Mouse (Mus musculus) frontal cortex, adult 2 months (tissue): ENCODE results near the gene Mthfd1. TPM values are rescaled to one million over a fixed set of nuclear protein-coding genes. Genes with fewer than 3 reads are reported as not detected.

Source experiments
- DNase-seq, 2 experiments: peaks; one replicate each; pipeline ENCODE4 v3.0.0; 2022; ENCODE audit warnings: low spot score in 1 of 2; ENCODE audit errors: extremely low spot score in 1 of 2
- polyA plus RNA-seq: library from polyadenylated mRNA; depleted of rRNA; stranded (reverse); fragments of >200 nt; gene quantifications from 2 replicates; pipeline ENCODE4 v1.2.3, GENCODE M21; 2012

Mthfd1 gene
- polyA plus RNA-seq, 1 experiment, result 34.3 TPM

- DNase-seq, result no peak
Measured at GRCm38 (mm10) chr12:76299361-76299906, 44.3 kb downstream of the Mthfd1 start.

GRCm38 (mm10) chr12:76300367-76300766 lies 45.3 kb downstream of the Mthfd1 start:
- DNase-seq, result peak in 1 of 2 experiments; percentile 52

GRCm38 (mm10) chr12:76303474-76303873 lies 48.4 kb downstream of the Mthfd1 start:
- DNase-seq, result no peak

- no peak for DNase-seq
Measured at GRCm38 (mm10) chr12:76304199-76304598, 49.1 kb downstream of the Mthfd1 start.

DNA sequence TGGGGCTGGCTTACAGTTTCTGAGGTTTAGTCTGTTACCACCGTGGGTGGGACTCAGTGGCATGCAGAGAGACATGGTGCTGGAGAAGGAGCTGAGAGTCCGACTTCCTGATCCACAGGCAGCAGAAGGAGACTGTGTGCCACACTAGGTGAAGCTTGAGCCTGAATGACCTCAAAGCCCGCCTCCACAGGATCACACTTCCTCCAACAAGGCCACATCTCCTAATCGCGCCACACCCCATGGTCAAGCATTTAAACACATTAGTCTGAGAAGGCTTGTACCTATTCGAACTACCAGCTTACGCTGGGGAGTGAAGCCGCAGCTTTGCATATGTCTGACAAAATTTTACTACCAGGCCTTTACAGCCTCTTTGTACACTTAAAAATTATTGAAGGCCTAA lies 50.0 kb downstream of the Mthfd1 start:
- no peak for DNase-seq

GRCm38 (mm10) chr12:76306852-76307561 lies 51.9 kb downstream of the Mthfd1 start:
- no peak for DNase-seq

DNA sequence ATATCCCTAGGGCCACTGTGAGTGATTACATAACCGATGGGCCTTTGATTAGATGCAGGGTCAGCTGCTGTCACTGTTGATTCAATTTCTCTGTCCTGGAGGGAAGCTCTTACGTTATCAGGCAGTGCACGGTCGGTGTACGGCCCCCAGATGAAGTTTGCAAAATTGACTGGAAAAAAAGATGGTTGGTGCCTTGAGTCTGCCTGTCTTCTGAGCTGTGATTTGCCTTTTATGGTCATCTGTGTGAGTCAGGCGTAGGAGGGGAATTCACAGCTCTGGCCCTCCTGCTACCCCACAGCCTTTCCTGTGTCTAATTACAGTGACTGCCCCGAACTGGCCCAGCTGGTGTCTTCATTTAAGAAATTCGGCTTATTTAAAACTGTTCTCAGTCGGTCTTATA lies 52.9 kb downstream of the Mthfd1 start:
- DNase-seq, result peak; percentile 66 to 76

GRCm38 (mm10) chr12:76308436-76308835 lies 53.3 kb downstream of the Mthfd1 start:
- no peak for DNase-seq

DNA sequence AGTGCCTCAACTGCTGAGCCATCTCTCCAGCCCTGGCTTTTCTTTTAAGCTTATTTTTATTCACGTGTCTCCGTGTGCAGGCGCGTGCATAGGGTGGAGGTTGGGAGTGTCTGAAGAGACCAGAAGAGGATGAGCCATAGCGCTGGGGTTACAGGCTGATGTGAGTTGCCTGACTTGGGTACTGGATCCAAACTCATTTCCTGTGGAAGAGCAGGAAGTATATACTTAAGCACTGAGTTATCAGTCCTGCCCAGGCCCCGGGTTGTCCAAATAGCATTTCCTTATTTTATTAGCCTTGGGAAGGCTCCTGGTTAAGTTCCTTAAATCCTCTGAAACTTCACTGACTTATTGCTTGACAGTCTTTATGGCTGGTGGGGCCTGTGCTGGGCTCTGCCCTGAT lies 54.9 kb downstream of the Mthfd1 start:
- DNase-seq, result no peak

GRCm38 (mm10) chr12:76310633-76311032 lies 55.5 kb downstream of the Mthfd1 start:
- no peak for DNase-seq

DNA sequence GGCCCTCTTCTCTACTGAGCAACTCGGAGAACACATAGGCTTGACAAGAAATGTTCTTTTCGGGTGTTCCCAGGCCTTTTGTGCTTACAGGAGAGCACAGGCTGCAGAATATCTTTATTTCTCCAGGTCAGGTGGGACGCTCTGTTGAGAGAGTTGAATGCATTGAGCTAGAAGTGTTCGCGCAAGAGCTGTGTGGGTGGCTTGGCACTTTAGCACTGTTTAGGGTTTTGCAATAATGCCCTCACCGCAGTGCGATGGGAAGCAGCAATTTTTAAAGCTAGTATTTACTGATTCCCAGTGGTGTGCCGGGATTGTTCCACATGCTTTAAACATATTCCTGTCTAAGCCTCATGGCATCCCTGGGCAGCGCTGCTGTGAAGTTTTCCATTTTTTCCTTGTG lies 56.1 kb downstream of the Mthfd1 start:
- DNase-seq, result no peak

GRCm38 (mm10) chr12:76311951-76312350 lies 56.9 kb downstream of the Mthfd1 start:
- DNase-seq, result no peak

- DNase-seq, result no peak
Measured at GRCm38 (mm10) chr12:76318282-76319212, 63.4 kb downstream of the Mthfd1 start.

GRCm38 (mm10) chr12:76324679-76325431 lies 69.8 kb downstream of the Mthfd1 start, which contains the start of gene Akap5:
TSS of gene Akap5 (plus strand) at chr12:76324891.
- DNase-seq, result peak in 1 of 2 experiments; percentile 65

- DNase-seq, result peak in 1 of 2 experiments; percentile 73
Measured at GRCm38 (mm10) chr12:76326437-76327220, 71.5 kb downstream of the Mthfd1 start.

DNA sequence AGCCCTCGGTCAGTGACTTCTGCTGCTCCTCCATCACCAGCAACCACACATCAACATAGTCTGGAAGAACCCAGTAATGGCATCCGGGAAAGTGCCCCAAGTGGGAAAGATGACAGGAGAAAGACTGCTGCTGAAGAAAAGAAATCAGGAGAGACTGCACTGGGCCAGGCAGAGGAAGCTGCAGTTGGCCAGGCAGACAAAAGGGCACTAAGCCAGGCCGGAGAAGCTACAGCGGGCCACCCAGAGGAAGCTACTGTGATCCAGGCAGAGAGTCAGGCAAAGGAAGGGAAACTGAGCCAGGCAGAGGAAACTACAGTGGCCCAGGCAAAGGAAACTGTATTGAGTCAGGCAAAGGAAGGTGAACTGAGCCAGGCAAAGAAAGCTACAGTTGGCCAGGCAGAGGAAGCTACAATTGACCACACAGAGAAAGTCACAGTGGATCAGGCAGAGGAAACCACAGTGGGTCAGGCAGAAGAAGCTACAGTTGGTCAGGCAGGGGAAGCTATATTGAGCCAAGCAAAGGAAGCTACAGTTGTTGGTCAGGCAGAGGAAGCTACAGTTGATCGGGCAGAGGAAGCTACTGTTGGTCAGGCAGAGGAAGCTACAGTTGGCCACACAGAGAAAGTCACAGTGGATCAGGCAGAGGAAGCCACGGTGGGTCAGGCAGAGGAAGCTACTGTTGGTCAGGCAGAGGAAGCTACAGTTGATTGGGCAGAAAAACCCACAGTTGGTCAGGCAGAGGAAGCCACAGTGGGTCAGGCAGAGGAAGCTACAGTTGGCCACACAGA lies 73.7 kb downstream of the Mthfd1 start:
- no peak for DNase-seq

- DNase-seq, result no peak
Measured at GRCm38 (mm10) chr12:76333688-76334087, 78.6 kb downstream of the Mthfd1 start.

DNA sequence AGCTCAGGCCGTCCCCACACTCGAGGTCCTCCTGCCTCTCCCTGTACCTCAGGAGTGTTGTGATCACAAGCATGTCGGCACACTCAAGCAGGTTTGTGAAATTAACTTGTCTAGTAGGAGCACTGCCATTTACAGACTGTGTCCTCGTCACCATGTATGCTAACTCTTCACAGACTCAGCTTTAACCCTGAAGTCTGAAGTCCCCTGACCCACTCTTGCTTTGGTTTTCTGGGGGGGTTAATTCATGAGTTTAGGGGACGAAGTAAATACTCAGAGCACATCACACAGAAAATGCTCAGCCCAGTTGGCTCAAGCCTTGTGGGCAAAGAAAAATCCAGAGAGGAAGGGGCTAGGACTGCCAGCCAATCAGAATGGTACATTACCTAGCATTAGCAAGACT lies 80.5 kb downstream of the Mthfd1 start:
- no peak for DNase-seq
